Mouse (Mus musculus): ENCODE measurements around the gene Rbms3. TPM values are rescaled to one million over a fixed set of nuclear protein-coding genes. Genes with fewer than 3 reads are reported as not detected.

Rbms3 gene
- polyA plus RNA-seq, 1 experiment from 2014 or later: 8.2 TPM

GRCm38 (mm10) chr9:116899403-116899802 lies 730.3 kb downstream of the Rbms3 start:
- Histone ChIP-seq H3K36me3 (replicated peaks) (no peaks in the 10 kb centered on the region), H3K27me3 (ENCODE audit: poor library complexity, severe bottlenecking) (no peaks in the 10 kb centered on the region), H3K9me3 (no peaks in the 10 kb centered on the region), H3K4me1 (peaks cover 8% of the 10 kb centered on the region), H3K4me3 (no peak overlapping the region), H3K27ac (no peak overlapping the region)
- 87% methylated on average over 15 of the region's 15 CpGs for WGBS
- DNase-seq (ENCODE audit: extremely low spot score, low spot score): no peak

- WGBS: 86% methylated on average over 9 of the region's 9 CpGs
- H3K36me3 ChIP-seq (replicated peaks): no peaks in the 10 kb centered on the region
- no peaks in the 10 kb centered on the region for H3K4me1 ChIP-seq
- no peak for DNase-seq (ENCODE audit: extremely low spot score, low spot score)
- no peak overlapping the region for H3K4me3 ChIP-seq
- H3K9me3 ChIP-seq: no peaks in the 10 kb centered on the region
- H3K27me3 ChIP-seq (ENCODE audit: poor library complexity, severe bottlenecking): no peaks in the 10 kb centered on the region
- H3K27ac ChIP-seq: no peak overlapping the region
Measured at GRCm38 (mm10) chr9:116886973-116887680, 742.6 kb downstream of the Rbms3 start.

- Histone ChIP-seq H3K27me3 (ENCODE audit: poor library complexity, severe bottlenecking) (no peaks in the 10 kb centered on the region), H3K9me3 (0 out of 2 replicates have a peak, but pooled peaks cover 2% of the 10 kb centered on the region), H3K4me3 (no peak overlapping the region), H3K4me1 (no peaks in the 10 kb centered on the region), H3K27ac (no peak overlapping the region), H3K36me3 (replicated peaks) (no peaks in the 10 kb centered on the region)
- DNase-seq (ENCODE audit: extremely low spot score, low spot score): no peak
- WGBS: 83% methylated on average over 5 of the region's 5 CpGs
Measured at GRCm38 (mm10) chr9:116885617-116886016, 744.1 kb downstream of the Rbms3 start.

GRCm38 (mm10) chr9:116880503-116880902 lies 749.2 kb downstream of the Rbms3 start:
- Histone ChIP-seq H3K36me3 (replicated peaks) (no peaks in the 10 kb centered on the region), H3K27me3 (ENCODE audit: poor library complexity, severe bottlenecking) (no peaks in the 10 kb centered on the region), H3K27ac (no peak overlapping the region), H3K4me1 (no peaks in the 10 kb centered on the region), H3K9me3 (peaks cover 11% of the 10 kb centered on the region), H3K4me3 (no peak overlapping the region)
- 93% methylated on average over 4 of the region's 4 CpGs for WGBS
- DNase-seq (ENCODE audit: extremely low spot score, low spot score): no peak

- H3K36me3 ChIP-seq (replicated peaks): no peaks in the 10 kb centered on the region
- H3K27ac ChIP-seq: no peak overlapping the region
- H3K9me3 ChIP-seq: peaks cover 11% of the 10 kb centered on the region
- 92% methylated on average over 10 of the region's 10 CpGs for WGBS
- H3K4me3 ChIP-seq: no peak overlapping the region
- no peak for DNase-seq (ENCODE audit: extremely low spot score, low spot score)
- no peaks in the 10 kb centered on the region for H3K27me3 ChIP-seq (ENCODE audit: poor library complexity, severe bottlenecking)
- no peaks in the 10 kb centered on the region for H3K4me1 ChIP-seq
Measured at GRCm38 (mm10) chr9:116879600-116880457, 749.9 kb downstream of the Rbms3 start.

- H3K27me3 ChIP-seq (ENCODE audit: poor library complexity, severe bottlenecking): no peaks in the 10 kb centered on the region
- no peak for DNase-seq (ENCODE audit: extremely low spot score, low spot score)
Measured at GRCm38 (mm10) chr9:116876786-116877185, 752.9 kb downstream of the Rbms3 start.

DNA sequence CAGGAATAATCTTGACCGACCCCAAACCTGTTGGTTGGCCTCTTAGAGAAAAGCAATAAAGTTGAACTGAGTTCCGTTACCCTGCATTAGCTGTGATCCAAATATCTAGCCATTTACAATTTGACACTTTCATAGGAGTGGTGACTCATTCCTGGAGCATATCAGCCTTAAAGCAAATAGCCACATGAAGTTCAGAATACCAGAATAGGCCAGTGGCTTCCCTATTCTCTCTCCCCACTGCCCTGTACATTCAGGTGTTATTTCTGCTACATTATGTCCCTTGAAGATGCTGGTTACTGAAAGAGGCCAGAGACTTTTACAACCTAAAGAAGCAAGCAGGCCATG lies 755.8 kb downstream of the Rbms3 start:
- WGBS: 79% methylated on average over 2 of the region's 2 CpGs
- Histone ChIP-seq H3K36me3 (replicated peaks) (no peaks in the 10 kb centered on the region), H3K4me1 (peaks cover 12% of the 10 kb centered on the region), H3K9me3 (peaks cover 3% of the 10 kb centered on the region), H3K27ac (no peak overlapping the region), H3K27me3 (ENCODE audit: poor library complexity, severe bottlenecking) (no peaks in the 10 kb centered on the region), H3K4me3 (no peak overlapping the region)
- no peak for DNase-seq (ENCODE audit: extremely low spot score, low spot score)

More at GRCm38 (mm10) chr9:116876786-116877185, 752.9 kb downstream of the Rbms3 start:
- Histone ChIP-seq H3K36me3 (replicated peaks) (no peaks in the 10 kb centered on the region), H3K27ac (no peak overlapping the region), H3K9me3 (peaks cover 11% of the 10 kb centered on the region), H3K4me3 (no peak overlapping the region), H3K4me1 (peaks cover 12% of the 10 kb centered on the region)
- 75% methylated on average over 3 of the region's 3 CpGs for WGBS

GRCm38 (mm10) chr9:116873033-116873975 lies 756.4 kb downstream of the Rbms3 start:
- WGBS: 88% methylated on average over 30 of the region's 30 CpGs
- H3K27me3 ChIP-seq (ENCODE audit: poor library complexity, severe bottlenecking): no peaks in the 10 kb centered on the region
- no peaks in the 10 kb centered on the region for H3K36me3 ChIP-seq (replicated peaks)
- H3K27ac ChIP-seq: no peak overlapping the region
- H3K9me3 ChIP-seq: no peaks in the 10 kb centered on the region; the same call in 1 of the 2 replicates
- H3K4me3 ChIP-seq: no peak overlapping the region
- no peak for DNase-seq (ENCODE audit: extremely low spot score, low spot score)
- H3K4me1 ChIP-seq: peaks cover 12% of the 10 kb centered on the region

- Histone ChIP-seq H3K4me1 (peaks cover 12% of the 10 kb centered on the region), H3K4me3 (no peak overlapping the region), H3K36me3 (replicated peaks) (no peaks in the 10 kb centered on the region), H3K27ac (no peak overlapping the region), H3K9me3 (no peaks in the 10 kb centered on the region; the same call in 1 of the 2 replicates), H3K27me3 (ENCODE audit: poor library complexity, severe bottlenecking) (no peaks in the 10 kb centered on the region)
- 91% methylated on average over 6 of the region's 6 CpGs for WGBS
- no peak for DNase-seq (ENCODE audit: extremely low spot score, low spot score)
Measured at GRCm38 (mm10) chr9:116872346-116872745, 757.4 kb downstream of the Rbms3 start.

DNA sequence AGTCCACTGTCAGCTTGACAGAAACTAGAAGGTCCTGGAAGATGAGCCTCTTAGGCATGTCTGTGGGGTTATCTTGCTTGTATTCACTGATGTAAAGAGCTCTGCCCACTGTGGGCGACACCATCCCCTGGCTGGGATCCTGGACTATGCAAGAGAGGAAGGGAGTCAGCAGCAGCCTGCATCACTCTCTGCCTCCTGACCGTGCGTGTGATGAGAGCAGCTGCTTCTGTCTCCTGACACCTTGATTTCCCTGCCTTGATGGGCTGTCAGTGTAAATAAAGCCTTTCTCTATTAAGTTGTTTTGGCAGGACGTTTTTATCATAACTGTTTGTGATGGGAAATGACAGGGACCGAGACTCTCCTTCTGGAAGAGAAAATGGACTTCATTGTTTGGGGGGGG lies 758.1 kb downstream of the Rbms3 start:
- Histone ChIP-seq H3K27me3 (ENCODE audit: poor library complexity, severe bottlenecking) (no peaks in the 10 kb centered on the region), H3K4me3 (no peak overlapping the region), H3K4me1 (peaks cover 12% of the 10 kb centered on the region), H3K9me3 (no peaks in the 10 kb centered on the region; the same call in 1 of the 2 replicates), H3K27ac (no peak overlapping the region), H3K36me3 (replicated peaks) (no peaks in the 10 kb centered on the region)
- WGBS: 94% methylated on average over 5 of the region's 5 CpGs
- DNase-seq (ENCODE audit: extremely low spot score, low spot score): no peak

- H3K27me3 ChIP-seq (ENCODE audit: poor library complexity, severe bottlenecking): no peaks in the 10 kb centered on the region
- 92% methylated on average over 7 of the region's 7 CpGs for WGBS
- 0 out of 2 replicates have a peak, but pooled peaks cover 6% of the 10 kb centered on the region for H3K9me3 ChIP-seq
- no peaks in the 10 kb centered on the region for H3K4me1 ChIP-seq
- H3K4me3 ChIP-seq: no peak overlapping the region
- no peak overlapping the region for H3K27ac ChIP-seq
- H3K36me3 ChIP-seq (replicated peaks): no peaks in the 10 kb centered on the region
- DNase-seq (ENCODE audit: extremely low spot score, low spot score): peak; percentile 8
Measured at GRCm38 (mm10) chr9:116866060-116866459, 763.7 kb downstream of the Rbms3 start.

DNA sequence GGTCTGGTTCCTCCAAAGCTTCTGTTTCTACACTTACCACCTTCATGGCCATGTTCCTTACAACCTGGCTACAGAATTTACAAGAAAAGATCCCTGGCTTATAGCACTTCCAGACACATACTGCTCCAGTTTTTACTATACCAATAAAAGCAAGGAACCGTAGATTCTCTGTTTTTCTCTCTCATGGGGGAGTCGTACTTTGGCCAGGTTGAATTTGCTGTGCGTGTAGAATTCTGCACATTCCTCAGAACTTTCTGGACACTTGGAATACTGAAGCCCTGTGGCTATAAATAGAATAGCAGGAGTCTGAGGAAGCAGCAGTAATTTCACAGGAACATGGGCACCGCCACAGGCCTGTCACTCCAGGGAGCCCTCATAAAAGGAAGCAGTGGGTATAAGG lies 766.1 kb downstream of the Rbms3 start:
- peak; percentile 5 for DNase-seq (ENCODE audit: extremely low spot score, low spot score)
- Histone ChIP-seq H3K4me3 (no peak overlapping the region), H3K27me3 (ENCODE audit: poor library complexity, severe bottlenecking) (no peaks in the 10 kb centered on the region), H3K9me3 (0 out of 2 replicates have a peak, but pooled peaks cover 6% of the 10 kb centered on the region), H3K36me3 (replicated peaks) (no peaks in the 10 kb centered on the region), H3K4me1 (no peaks in the 10 kb centered on the region), H3K27ac (no peak overlapping the region)
- WGBS: 88% methylated on average over 4 of the region's 4 CpGs

All from forebrain, embryonic 10.5 days (tissue).